Mouse (Mus musculus) kidney, adult 2 months (tissue): ENCODE measurements around the gene Commd8. TPM values are rescaled to one million over a fixed set of nuclear protein-coding genes. Genes with fewer than 3 reads are reported as not detected.

ENCODE experiments used
- DNase-seq: peaks from one replicate; pipeline ENCODE4 v3.0.0; 2021
- H3K27ac ChIP-seq: fragments of 200-500 bp; 2 replicates; pipeline ENCODE4 v1.5.1; 2012; ENCODE audit warnings: low read depth, low read length, control low read depth, inconsistent platforms; ENCODE audit not compliant: insufficient read depth
- H3K27me3 ChIP-seq: fragments of 200-500 bp; replicated peaks from 2 replicates; pipeline ENCODE4 v1.6.1; 2012; ENCODE audit warnings: mild to moderate bottlenecking, moderate library complexity, low read length, inconsistent platforms; ENCODE audit not compliant: control insufficient read depth, insufficient read depth
- H3K36me3 ChIP-seq: fragments of 200-500 bp; 2 replicates; pipeline ENCODE4 v1.6.1; 2012; ENCODE audit warnings: mild to moderate bottlenecking, moderate library complexity, low read length, inconsistent platforms; ENCODE audit not compliant: control insufficient read depth, insufficient read depth
- H3K4me1 ChIP-seq: fragments of 200-500 bp; 2 replicates; pipeline ENCODE4 v1.6.1; 2011; ENCODE audit warnings: low read length; ENCODE audit not compliant: control insufficient read depth, insufficient read depth
- H3K4me3 ChIP-seq: fragments of 200-500 bp; 2 replicates; pipeline ENCODE4 v1.5.1; 2011; ENCODE audit warnings: mild to moderate bottlenecking, low read depth, low read length, control low read depth; ENCODE audit not compliant: insufficient read depth
- CTCF ChIP-seq: fragments of 200-500 bp; conservative IDR thresholded peaks from 2 replicates; pipeline ENCODE4 v1.5.1; 2011; ENCODE audit warnings: low read depth, mild to moderate bottlenecking, control low read depth, low read length, moderate library complexity, mixed read lengths; ENCODE audit not compliant: insufficient read depth, insufficient read length
- POLR2A ChIP-seq: fragments of 200-500 bp; IDR thresholded peaks from one replicate; pipeline ENCODE4 v1.6.1; 2011; ENCODE audit warnings: low read depth, low read length, control low read depth
- WGBS: fragments of 180-500 bp; shearing (Covaris S2); methylation state at CpG from one replicate; pipeline ENCODE4 v1.1.7; 2018; 5-methylcytosine and 5-hydroxymethylcytosine counted together
- polyA plus RNA-seq: library from polyadenylated mRNA; depleted of rRNA; stranded (reverse); fragments of >200 nt; gene quantifications from 2 replicates; pipeline ENCODE4 v1.2.3, GENCODE M21; 2012

Commd8 gene
- polyA plus RNA-seq, 1 experiment = 13.5 TPM

GRCm38 (mm10) chr5:72150870-72151269, 17.1 kb downstream of the Commd8 start:
- WGBS = 98% methylated on average over 5 of the region's 5 CpGs

GRCm38 (mm10) chr5:72148679-72149078, 19.3 kb downstream of the Commd8 start:
- 88% methylated on average over 5 of the region's 5 CpGs for WGBS
- Histone ChIP-seq H3K4me1 (no peaks in the 10 kb centered on the region), H3K27me3 (no peaks in the 10 kb centered on the region), H3K36me3 (no peaks in the 10 kb centered on the region), H3K27ac (no peak overlapping the region), H3K4me3 (no peak overlapping the region)
- no peak for DNase-seq
- TF ChIP-seq CTCF = no peak
- TF ChIP-seq POLR2A = no peak

More at GRCm38 (mm10) chr5:72150870-72151269, 17.1 kb downstream of the Commd8 start:
- Histone ChIP-seq H3K36me3 (no peaks in the 10 kb centered on the region), H3K4me1 (no peaks in the 10 kb centered on the region), H3K4me3 (no peak overlapping the region), H3K27me3 (no peaks in the 10 kb centered on the region), H3K27ac (no peak overlapping the region)
- TF ChIP-seq CTCF (no peak), POLR2A (no peak)
- no peak for DNase-seq

DNA sequence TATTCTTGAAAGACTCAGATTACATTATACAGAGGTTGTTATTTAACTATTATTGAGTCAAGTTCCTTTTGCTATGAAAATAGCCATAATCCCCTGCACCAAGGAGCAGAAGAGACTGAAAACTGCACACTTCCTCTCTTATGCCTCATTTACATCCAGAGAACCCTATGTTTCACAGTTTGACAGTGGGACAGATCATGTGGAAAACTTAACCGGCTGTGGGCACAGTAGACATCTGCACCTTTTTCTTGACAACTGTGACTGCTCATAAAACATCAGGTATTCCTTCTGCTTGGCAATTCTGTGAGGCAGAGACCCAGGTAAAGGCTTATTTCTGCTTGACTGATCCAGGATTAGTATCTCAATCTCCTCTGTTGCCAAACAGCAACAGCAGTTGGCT, 28.4 kb downstream of the Commd8 start:
- Histone ChIP-seq H3K27ac (no peak overlapping the region), H3K4me1 (no peaks in the 10 kb centered on the region), H3K4me3 (no peak overlapping the region), H3K27me3 (no peaks in the 10 kb centered on the region), H3K36me3 (no peaks in the 10 kb centered on the region)
- DNase-seq = no peak
- TF ChIP-seq POLR2A = no peak
- TF ChIP-seq CTCF = no peak
- 41% methylated on average over 1 of the region's 1 CpGs for WGBS

DNA sequence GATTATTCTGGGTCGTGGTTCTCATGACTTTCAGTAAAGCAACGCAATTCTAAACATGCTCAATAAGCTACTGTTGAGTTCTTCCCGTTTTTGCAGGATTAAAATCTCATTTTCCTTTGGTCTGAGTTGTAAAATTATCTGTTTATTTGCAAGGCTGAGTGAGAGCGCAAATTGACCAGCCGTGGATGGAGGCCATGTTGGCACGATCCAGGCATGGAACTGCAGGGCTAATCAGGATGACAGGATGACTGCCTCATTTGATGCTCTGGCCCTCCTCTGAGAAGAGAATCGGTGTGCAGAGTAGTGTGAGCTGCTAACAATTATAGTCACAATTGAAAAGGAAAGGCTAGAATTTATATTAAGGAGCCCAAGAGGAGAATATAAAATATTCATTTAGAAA, 29.7 kb downstream of the Commd8 start:
- Histone ChIP-seq H3K27me3 (no peaks in the 10 kb centered on the region), H3K4me1 (no peaks in the 10 kb centered on the region), H3K27ac (no peak overlapping the region), H3K4me3 (no peak overlapping the region), H3K36me3 (no peaks in the 10 kb centered on the region)
- 88% methylated on average over 7 of the region's 7 CpGs for WGBS
- no peak for DNase-seq
- no peak for TF ChIP-seq CTCF
- no peak for TF ChIP-seq POLR2A

DNA sequence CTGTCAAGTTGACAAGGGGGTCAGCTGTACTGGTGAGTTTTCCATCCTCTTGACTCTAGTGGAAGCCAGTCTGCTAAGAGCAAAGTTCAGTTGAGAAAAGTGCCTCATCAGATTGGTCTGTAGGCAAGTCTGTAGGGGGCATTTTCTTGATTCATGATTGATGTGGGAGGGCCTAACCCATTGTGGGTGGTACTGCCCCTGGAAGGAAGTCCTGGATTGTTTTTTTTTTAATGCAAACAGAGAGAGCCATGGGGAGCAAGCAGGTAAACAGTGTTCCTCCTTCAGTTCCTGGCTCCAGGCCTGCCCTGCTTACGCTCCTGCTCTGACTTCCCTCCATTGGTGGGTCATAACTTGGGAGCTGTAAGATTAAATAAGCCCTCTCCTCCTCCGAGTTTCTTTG, 34.1 kb downstream of the Commd8 start:
- no peak overlapping the region for H3K27ac ChIP-seq
- H3K4me1 ChIP-seq = no peaks in the 10 kb centered on the region
- no peaks in the 10 kb centered on the region for H3K27me3 ChIP-seq
- TF ChIP-seq CTCF = no peak
- TF ChIP-seq POLR2A = no peak
- H3K4me3 ChIP-seq = no peak overlapping the region
- H3K36me3 ChIP-seq = no peaks in the 10 kb centered on the region
- 60% methylated on average over 2 of the region's 2 CpGs for WGBS
- no peak for DNase-seq

DNA sequence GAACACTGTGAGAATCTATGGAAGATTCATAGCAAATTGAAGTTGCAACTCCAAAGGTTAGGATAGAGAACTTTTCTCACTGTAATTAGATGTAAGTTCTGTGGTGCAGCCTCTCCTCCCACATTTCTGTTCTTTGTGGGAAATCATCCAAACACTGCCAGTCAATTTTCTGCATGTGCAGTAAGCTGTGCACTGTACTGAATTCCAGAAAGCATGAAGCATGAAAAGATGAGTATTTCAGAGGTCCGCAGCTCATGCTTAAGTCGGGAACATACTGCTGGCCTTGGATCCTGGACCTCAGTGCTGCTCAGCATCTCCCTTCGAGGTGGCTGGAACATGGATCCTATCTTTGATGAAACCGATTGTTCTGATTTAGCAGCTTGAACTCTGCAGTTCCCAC, 41.3 kb downstream of the Commd8 start:
- TF ChIP-seq CTCF = no peak
- no peak for TF ChIP-seq POLR2A
- no peaks in the 10 kb centered on the region for H3K36me3 ChIP-seq
- DNase-seq = no peak
- WGBS = 66% methylated on average over 4 of the region's 4 CpGs
- no peaks in the 10 kb centered on the region for H3K4me1 ChIP-seq
- no peaks in the 10 kb centered on the region for H3K27me3 ChIP-seq
- no peak overlapping the region for H3K4me3 ChIP-seq
- H3K27ac ChIP-seq = no peak overlapping the region

DNA sequence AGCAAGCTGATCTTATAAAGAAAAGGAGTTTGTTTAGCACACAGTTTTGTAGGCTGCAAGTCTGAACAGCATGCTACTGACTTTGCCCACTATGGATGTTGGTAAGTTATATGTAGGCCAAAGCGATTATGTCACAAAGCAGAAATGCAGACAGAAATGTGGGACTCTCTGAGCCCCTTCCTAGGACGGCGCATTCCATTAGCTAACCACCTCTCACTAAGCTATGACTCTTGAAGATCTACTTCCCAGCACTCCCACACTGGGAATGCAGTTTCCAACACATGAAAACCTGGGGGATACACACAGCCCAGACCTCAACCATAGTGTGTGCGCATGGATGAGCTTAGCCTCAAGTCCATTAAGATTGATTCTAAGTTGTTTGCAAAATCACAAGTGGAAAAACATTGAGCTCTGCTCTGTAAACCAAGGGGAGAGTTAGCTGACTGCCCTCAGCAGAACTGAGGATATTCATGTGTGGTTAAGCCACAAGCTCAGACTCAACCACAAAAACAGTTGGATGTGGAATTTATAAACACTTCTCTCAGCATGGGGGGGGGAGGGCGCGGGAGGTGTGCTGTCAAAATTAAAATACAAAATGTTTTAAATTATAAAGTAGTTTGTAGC, 45.5 kb downstream of the Commd8 start:
- Histone ChIP-seq H3K27ac (no peak overlapping the region), H3K4me1 (no peaks in the 10 kb centered on the region), H3K27me3 (no peaks in the 10 kb centered on the region), H3K36me3 (no peaks in the 10 kb centered on the region), H3K4me3 (no peak overlapping the region)
- WGBS = 88% methylated on average over 6 of the region's 6 CpGs
- TF ChIP-seq POLR2A (no peak), CTCF (no peak)
- no peak for DNase-seq
